Mouse (Mus musculus) spleen, postnatal 10 days (tissue): ENCODE results near the gene Slc6a19.
"Not testable (repeated sequence)": the region's sequence is repeated elsewhere in the genome, so short reads cannot be mapped to it uniquely, and the experiment has no call there.

Experiments used
- DNase-seq, 2 experiments: peaks; one replicate each; pipeline ENCODE4 v3.0.0; 2021 to 2022; ENCODE audit warnings: low spot score in 2 of 2

Gene Slc6a19

DNA sequence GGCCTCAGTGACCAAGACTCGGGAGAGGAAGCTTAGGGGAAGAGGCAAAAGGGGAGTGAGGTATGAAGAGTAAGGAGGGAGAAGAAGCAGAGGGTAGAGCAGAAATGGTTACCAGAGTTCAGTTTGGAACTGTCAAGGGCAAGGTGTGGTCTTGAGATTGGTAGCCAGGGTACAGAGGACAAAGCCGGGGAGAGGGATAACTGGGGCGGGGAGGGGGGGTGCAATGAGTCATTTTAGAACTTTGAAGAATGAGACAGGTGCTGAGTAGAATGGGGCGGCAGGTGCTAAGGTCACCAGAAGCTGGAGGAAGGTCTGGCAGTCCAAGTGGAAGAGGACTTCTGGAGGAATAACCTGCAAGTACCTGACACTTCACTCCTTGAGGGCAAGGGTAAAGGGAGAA, 8.5 kb upstream of the Slc6a19 start:
- DNase-seq, result no peak

DNA sequence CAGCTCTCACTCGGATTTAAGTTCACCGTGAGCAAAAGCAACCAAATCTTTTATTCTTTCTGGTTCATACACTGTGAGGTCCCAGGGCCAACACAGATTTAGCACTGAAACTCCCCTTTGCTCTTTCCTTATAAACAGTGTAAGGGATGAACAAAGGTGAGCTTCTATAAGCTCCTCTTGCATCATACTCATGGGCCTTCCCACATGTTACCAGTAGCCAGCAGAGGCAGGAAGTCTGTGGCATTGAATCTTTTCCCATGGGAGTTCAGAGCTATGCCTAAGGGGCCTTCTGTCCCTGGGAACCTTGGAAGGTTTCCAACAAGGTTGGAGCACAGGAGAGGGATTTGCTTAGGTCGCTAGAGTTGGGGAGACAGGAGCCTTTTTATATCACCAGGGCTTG, 7.6 kb upstream of the Slc6a19 start:
- no peak for DNase-seq

DNA sequence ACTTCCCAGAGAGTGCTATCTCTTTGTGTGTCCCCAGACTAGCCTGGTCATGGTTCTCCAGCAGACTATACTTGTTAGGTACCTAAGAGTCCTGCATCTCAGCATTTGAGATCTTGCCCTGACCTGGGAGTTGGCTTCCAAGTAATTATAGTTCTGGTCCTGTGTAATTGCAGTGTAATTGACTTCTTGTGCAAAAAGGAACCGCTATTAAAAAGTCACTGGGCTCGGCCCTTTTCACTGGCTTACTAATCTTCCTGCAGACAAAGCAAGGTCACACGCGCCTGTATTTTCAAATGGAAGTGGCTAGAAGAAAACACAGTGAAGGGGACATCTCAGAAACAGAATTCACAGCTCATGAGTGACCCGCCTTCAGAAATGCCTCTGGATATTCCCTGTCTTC, 7.1 kb upstream of the Slc6a19 start:
- no peak for DNase-seq

GRCm38 (mm10) chr13:73711221-73711620, 6.6 kb upstream of the Slc6a19 start:
- no peak for DNase-seq

- no peak for DNase-seq
Observed at GRCm38 (mm10) chr13:73709491-73709890, 4.8 kb upstream of the Slc6a19 start.

DNA sequence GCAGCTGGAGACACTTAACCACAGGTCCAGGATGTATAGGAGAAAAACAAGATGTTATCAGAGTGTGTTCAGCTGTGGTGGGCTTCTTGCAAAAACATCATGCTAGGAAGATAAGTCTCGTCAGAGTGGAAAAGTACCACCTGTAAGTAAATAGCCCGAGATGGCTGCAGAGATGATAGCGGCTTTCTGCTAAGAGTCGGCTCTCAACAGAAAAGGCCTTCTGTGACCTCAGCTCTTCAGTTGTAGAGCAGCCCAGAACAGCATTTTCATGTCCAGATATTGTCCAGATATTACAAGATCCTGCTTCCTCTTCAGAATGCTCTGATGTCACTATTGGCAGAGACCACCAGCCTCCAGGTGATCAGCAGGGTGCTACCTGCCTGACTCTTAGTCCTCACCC, 1.2 kb downstream of the Slc6a19 start:
- DNase-seq, result not testable (repeated sequence)

- no peak for DNase-seq
Observed at GRCm38 (mm10) chr13:73702776-73703175, 1.9 kb downstream of the Slc6a19 start.

- DNase-seq, result no peak
Observed at GRCm38 (mm10) chr13:73701161-73701883, 3.3 kb downstream of the Slc6a19 start.

- no peak for DNase-seq
Observed at GRCm38 (mm10) chr13:73700554-73700953, 4.1 kb downstream of the Slc6a19 start.

DNA sequence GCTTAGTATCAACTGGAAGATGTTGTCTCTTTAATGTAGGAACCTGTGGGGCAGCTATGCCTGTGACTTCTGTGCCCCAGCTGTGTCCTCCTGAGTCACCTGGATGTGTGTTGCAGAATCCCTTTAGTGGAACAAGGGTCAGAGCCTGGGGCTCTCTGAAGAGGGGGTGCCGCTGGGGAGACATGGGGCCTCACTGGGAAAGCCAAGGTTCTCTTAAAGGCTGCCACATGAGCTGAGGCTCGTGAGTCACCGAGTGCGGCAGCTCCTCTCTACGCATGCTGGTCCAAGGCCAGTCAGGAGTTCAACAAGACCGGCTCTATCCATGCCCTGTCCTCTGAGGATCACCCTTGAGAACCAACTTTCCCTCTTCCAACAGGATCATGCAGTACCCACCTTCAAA, 5.0 kb downstream of the Slc6a19 start:
- DNase-seq, result no peak

GRCm38 (mm10) chr13:73696529-73696928, 8.1 kb downstream of the Slc6a19 start:
- no peak for DNase-seq

DNA sequence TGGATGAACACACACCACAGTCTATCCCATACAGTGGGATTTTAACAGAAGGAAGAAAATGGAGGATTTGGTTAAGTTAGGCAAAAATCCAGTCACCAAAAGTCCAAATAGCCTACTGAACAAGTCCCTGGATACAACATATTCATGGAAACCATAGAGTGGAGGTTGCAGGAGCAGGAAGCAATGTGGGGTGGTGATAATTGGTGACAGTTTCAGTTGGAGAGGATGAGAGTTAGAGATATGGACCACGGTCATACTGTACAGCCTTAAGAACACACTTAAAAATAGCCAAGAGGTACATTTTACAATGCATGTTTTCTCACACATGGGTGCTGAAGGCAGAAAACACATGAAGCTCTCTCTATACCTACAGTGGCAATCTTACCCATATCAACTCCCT, 9.7 kb downstream of the Slc6a19 start:
- DNase-seq, result no peak

DNA sequence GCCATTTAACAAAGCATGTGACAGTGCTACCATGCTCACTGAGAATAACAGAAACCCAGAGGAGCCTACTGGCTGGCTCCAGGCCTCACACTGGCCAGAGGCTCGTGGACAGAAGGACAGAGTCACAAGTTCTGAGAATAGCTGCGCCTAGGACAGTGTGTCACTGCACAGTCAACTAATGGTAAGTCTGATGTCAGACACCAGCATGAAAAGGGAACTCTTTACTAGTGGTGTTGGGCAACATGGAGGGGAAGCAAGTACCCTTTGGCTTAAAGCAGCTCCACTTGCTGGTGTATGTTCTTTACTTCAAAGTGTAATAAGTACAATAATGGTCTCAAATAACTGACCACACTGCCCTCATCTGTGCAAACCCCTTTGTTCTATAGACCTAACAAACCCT, 11.3 kb downstream of the Slc6a19 start:
- no peak for DNase-seq

- DNase-seq, result peak; percentile 26 to 74
Observed at GRCm38 (mm10) chr13:73692249-73692868, 12.3 kb downstream of the Slc6a19 start.

DNA sequence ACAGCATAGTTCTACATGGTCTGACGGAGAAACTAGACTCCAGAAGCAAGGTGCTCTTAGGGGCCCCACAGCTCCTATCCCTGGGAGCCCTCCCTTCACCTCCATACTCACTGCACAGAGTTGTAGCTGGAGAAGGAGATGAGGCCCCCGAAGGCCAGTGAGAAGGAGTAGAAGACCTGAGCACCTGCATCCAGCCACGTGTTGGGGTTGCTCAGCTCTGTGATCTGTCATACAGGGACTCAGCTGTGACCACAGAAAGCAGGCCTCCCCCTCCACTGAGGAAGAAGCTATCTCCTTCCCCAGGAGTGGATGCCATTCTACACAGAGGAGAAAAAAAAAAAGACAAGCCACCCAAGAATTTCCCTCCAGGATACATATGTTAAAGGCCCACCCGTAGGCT, 15.7 kb downstream of the Slc6a19 start:
- no peak for DNase-seq

GRCm38 (mm10) chr13:73687601-73688000, 17.1 kb downstream of the Slc6a19 start:
- no peak for DNase-seq

- no peak for DNase-seq
Observed at GRCm38 (mm10) chr13:73685502-73685901, 19.2 kb downstream of the Slc6a19 start.

- no peak for DNase-seq
Observed at GRCm38 (mm10) chr13:73684412-73684811, 20.3 kb downstream of the Slc6a19 start.

DNA sequence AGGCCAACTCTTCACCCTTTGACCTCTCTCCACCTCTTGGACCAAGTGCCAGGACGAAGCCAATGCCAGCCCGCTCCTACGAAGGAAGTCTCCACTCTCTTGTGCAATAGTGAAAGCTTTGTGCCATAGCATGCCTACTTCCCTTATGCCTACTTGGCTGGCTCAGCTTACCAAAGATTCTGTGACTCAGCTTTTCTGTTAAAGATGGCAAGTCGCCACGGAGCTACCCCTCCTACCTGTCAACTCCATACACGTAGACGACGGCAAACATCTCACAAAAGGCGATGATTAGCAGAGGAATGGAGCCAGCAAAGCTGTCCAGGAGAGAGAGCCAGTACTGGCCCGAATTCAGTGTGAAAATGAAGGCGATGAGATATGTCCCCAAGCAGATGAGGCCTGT, 21.0 kb downstream of the Slc6a19 start:
- DNase-seq, result no peak

- no peak for DNase-seq
Observed at GRCm38 (mm10) chr13:73682226-73682625, 22.4 kb downstream of the Slc6a19 start.

GRCm38 (mm10) chr13:73680394-73680793, 24.3 kb downstream of the Slc6a19 start:
- DNase-seq, result no peak

- DNase-seq, result no peak
Observed at GRCm38 (mm10) chr13:73679311-73679710, 25.4 kb downstream of the Slc6a19 start.

- no peak for DNase-seq
Observed at GRCm38 (mm10) chr13:73677853-73678252, 26.8 kb downstream of the Slc6a19 start, which contains the start of gene Slc6a18. Gene Slc6a18 (minus strand): TSS chr13:73678023.

DNA sequence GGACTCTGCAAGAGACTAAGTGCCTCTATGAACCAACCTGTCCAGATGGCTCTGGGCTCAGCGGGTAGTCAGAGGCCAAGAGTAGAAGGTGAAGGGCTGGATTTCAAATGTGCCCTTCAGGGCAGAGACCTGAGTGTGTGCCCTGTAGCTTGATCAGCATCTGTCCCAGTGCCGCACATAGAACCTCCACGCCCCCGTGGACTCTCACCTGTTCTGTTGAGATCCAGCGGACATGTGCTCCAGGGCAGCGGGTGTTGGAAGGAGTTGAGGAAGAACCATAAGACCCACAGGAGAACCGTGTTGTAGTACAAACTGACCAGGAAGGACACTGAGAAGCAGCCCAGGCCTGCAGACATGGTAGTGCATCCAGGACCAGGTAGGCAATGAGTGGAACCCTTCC, 29.5 kb downstream of the Slc6a19 start:
- DNase-seq, result no peak
